In genomic region chr2:25293706-25294105, GRCm38 (mm10) we compare ENCODE assay signal across 24 mouse cellular contexts. TPM values are rescaled to one million over a fixed set of nuclear protein-coding genes. Genes with fewer than 3 reads are reported as not detected.
DNase-seq lines count a peak whose midpoint lies in the region; ATAC-seq and TF ChIP-seq lines count a peak whose summit lies in the region.
"Had no signal": no experiment of that assay in that cellular context is flagged by ENCODE, and none has a peak within 500 bp of the region (broad histone marks: within the 10 kb centered on the region; RNA-seq: fewer than 3 reads in every experiment).

No protein-coding gene starts in this region.

- 55% methylated on average over 9 of the region's 9 CpGs for WGBS in cerebellum, adult 2 months

- no peak overlapping the region for H3K4me3 ChIP-seq in cerebellum, adult 2 months (replicated peaks; ENCODE audit: insufficient read depth, low read depth, low read length)
- H3K4me3 ChIP-seq: embryonic facial prominence, embryonic 13.5 days; embryonic facial prominence, embryonic 15.5 days; erythroblast, embryonic 14.5 days; forebrain, embryonic 10.5 days; forebrain, embryonic 12.5 days; gastrocnemius, adult 2 months had no signal

- no peak for ATAC-seq in cerebellum, adult (ENCODE audit: insufficient number of reproducible peaks, low FRiP score, low TSS enrichment)
- ATAC-seq: forebrain, embryonic 14.5 days; forebrain, embryonic 16.5 days had no signal

- peaks cover 61% of the 10 kb centered on the region for H3K4me1 ChIP-seq in cerebellum, adult 2 months (ENCODE audit: control insufficient read depth, insufficient read depth, low read length)

- no peak for TF ChIP-seq CTCF in cerebellum, adult 2 months (IDR thresholded peaks at IDR 0.05; ENCODE audit: borderline replicate concordance, insufficient read depth, low read depth, low read length)

- H3K27ac ChIP-seq in cerebellum, adult 2 months (ENCODE audit: insufficient read depth, low read length): no peak overlapping the region
- H3K27ac ChIP-seq: embryonic facial prominence, embryonic 13.5 days; embryonic facial prominence, embryonic 15.5 days; forebrain, embryonic 10.5 days; forebrain, embryonic 12.5 days; gastrocnemius, adult 2 months had no signal

- no peaks in the 10 kb centered on the region for H3K27me3 ChIP-seq in cerebellum, adult 2 months (ENCODE audit: control insufficient read depth, insufficient read depth, low read length)

- peak; percentile 38 to 42 for DNase-seq in cerebellum, adult 2 months
- DNase-seq in cerebellum, adult 8-10 months: no peak
- DNase-seq in cerebellum, adult 9-11 months: peak; percentile 68
- DNase-seq in cerebellum, postnatal 14 days: no peak
- DNase-seq in cerebellum, postnatal 25 days: peak; percentile 38 to 59
- DNase-seq in testis, postnatal 10 days (ENCODE audit: low spot score): peak; percentile 47
- no peak for DNase-seq in testis, postnatal 14 days (ENCODE audit: low spot score)
- DNase-seq: adrenal gland, adult 2 months; adrenal gland, postnatal 10 days; adrenal gland, postnatal 25 days; embryo, embryonic 11 days; gastrocnemius, adult 2 months had no signal

- no peak for TF ChIP-seq POLR2A in cerebellum, adult 2 months (IDR thresholded peaks at IDR 0.05; ENCODE audit: borderline replicate concordance, insufficient read depth, low read length)

RNA-seq across cellular contexts. Expression of gene Lrrc26, which starts 4.0 kb away (rescaled TPM):
- polyA plus RNA-seq in cerebellum, adult 2 months (2012; rRNA removed): 0.20 and 0.21 TPM in 2 replicates
- polyA plus RNA-seq: adrenal gland, adult 2 months; C2C12; embryonic facial prominence, embryonic 11.5 days; erythroblast, embryonic 14.5 days; forebrain, embryonic 10.5 days; forebrain, embryonic 12.5 days; forebrain, embryonic 14.5 days; forebrain, embryonic 16.5 days; frontal cortex, adult 2 months had no signal

RNA-seq across cellular contexts. Expression of gene Tmem210, which starts 5.8 kb away (rescaled TPM):
- not detected in 2 replicates for polyA plus RNA-seq in cerebellum, adult 2 months (2012; rRNA removed)
- polyA plus RNA-seq: adrenal gland, adult 2 months; brain, embryonic 14.5 days; C2C12; embryonic facial prominence, embryonic 11.5 days; embryonic facial prominence, embryonic 13.5 days; embryonic facial prominence, embryonic 15.5 days; erythroblast, embryonic 14.5 days; forebrain, embryonic 10.5 days; forebrain, embryonic 12.5 days; forebrain, embryonic 14.5 days; forebrain, embryonic 16.5 days; frontal cortex, adult 2 months had no signal

RNA-seq across cellular contexts. Expression of gene Anapc2, which starts 21.4 kb away (rescaled TPM):
- 103 TPM in 2 replicates for polyA plus RNA-seq in cerebellum, adult 2 months (2012; rRNA removed)

RNA-seq across cellular contexts. Expression of gene Ssna1, which starts 21.5 kb away (rescaled TPM):
- polyA plus RNA-seq in cerebellum, adult 2 months (2012; rRNA removed): 74.5 and 75.9 TPM in 2 replicates

RNA-seq across cellular contexts. Expression of gene Grin1, which starts 25.3 kb away (rescaled TPM):
- polyA plus RNA-seq in cerebellum, adult 2 months (2012; rRNA removed): 282 and 290 TPM in 2 replicates
- polyA plus RNA-seq: erythroblast, embryonic 14.5 days had no signal

Comparison
In these comparisons a context has a peak if more than half of its experiments do, and no peak if none do; other contexts are left out.
1. DNase-seq: peak in cerebellum, adult 2 months (2 of 2), cerebellum, adult 9-11 months (single experiment), cerebellum, postnatal 25 days (2 of 2) and testis, postnatal 10 days (single experiment); none in cerebellum, adult 8-10 months (single experiment), cerebellum, postnatal 14 days (0 of 2) and testis, postnatal 14 days (single experiment).